In the genomic region with DNA sequence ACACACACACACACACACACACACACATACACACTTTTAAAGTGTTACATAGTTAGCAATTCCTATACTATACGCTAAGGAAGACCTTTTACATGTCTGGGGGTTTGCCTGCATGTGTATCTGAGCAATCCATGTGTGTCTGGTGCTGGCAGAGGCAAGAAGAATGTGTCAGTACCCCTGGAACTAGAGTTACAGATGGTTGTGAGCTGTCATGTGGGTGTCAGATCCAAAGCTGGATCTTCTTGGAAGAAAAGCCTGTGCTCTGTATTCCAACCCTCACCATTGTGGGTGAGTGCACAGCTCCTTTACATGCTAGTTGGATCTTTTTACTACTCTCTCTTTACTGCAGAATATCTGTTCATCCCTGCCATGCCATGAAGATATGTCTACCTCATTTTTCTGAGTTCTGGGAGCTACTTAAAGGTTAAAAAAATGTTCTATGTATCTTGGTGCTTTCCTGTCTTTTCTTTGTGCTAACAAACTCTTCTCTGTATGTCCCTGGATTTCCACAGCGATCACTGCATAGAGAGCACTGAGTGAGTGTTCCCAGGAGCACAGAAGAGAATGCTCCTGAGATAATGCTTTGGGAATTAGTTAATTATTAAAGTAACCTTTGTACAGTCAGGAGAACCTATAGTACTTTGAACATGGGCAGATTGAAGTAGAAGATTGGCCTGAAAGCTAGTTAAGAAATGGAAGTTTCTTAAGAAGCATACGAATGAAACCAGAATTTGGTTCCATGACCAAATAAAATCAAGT, we compare ENCODE assay signal across 18 mouse cellular contexts.
DNase-seq lines count a peak whose midpoint lies in the region; ATAC-seq and TF ChIP-seq lines count a peak whose summit lies in the region.
"Had no signal": no experiment of that assay in that cellular context is flagged by ENCODE, and none has a peak within 500 bp of the region (broad histone marks: within the 10 kb centered on the region; RNA-seq: fewer than 3 reads in every experiment).

No protein-coding gene starts in this region.

- peak overlapping the region; percentile 25; the same call in 1 of the 2 replicates for H3K27ac ChIP-seq in layer of hippocampus, adult 2 months
- H3K27ac ChIP-seq in intestine, postnatal 0 days (ENCODE audit: low read depth, low read length): no peak overlapping the region
- no peak overlapping the region for H3K27ac ChIP-seq in stomach, embryonic 14.5 days (ENCODE audit: low read length)
- H3K27ac ChIP-seq in hindbrain, embryonic 10.5 days: no peak overlapping the region
- H3K27ac ChIP-seq: forebrain, embryonic 12.5 days; hindbrain, embryonic 14.5 days; limb, embryonic 15.5 days had no signal

- whole genome bisulfite sequencing in intestine, postnatal 0 days: 51% methylated on average over 3 of the region's 3 CpGs
- 78% methylated on average over 3 of the region's 3 CpGs for WGBS in stomach, embryonic 14.5 days
- 85% methylated on average over 3 of the region's 3 CpGs for WGBS in hindbrain, embryonic 10.5 days

- no peaks in the 10 kb centered on the region for H3K27me3 ChIP-seq in intestine, postnatal 0 days (replicated peaks; ENCODE audit: control insufficient read depth, insufficient read depth, low read length)
- H3K27me3 ChIP-seq in stomach, embryonic 14.5 days (ENCODE audit: control insufficient read depth, insufficient read depth, low read length): no peaks in the 10 kb centered on the region
- no peaks in the 10 kb centered on the region for H3K27me3 ChIP-seq in hindbrain, embryonic 10.5 days (ENCODE audit: insufficient read depth, poor library complexity, severe bottlenecking)
- H3K27me3 ChIP-seq: forebrain, embryonic 12.5 days; limb, embryonic 15.5 days had no signal

- H3K36me3 ChIP-seq in intestine, postnatal 0 days (ENCODE audit: control insufficient read depth, insufficient read depth): no peaks in the 10 kb centered on the region
- no peaks in the 10 kb centered on the region for H3K36me3 ChIP-seq in stomach, embryonic 14.5 days (ENCODE audit: control insufficient read depth, insufficient read depth, low read length)
- no peaks in the 10 kb centered on the region for H3K36me3 ChIP-seq in hindbrain, embryonic 10.5 days
- H3K36me3 ChIP-seq: forebrain, embryonic 12.5 days; limb, embryonic 15.5 days had no signal

- no peak overlapping the region for H3K4me3 ChIP-seq in layer of hippocampus, adult 2 months
- no peak overlapping the region for H3K4me3 ChIP-seq in intestine, postnatal 0 days (ENCODE audit: low read depth, low read length)
- H3K4me3 ChIP-seq in stomach, embryonic 14.5 days (ENCODE audit: low read depth, low read length): no peak overlapping the region
- H3K4me3 ChIP-seq in hindbrain, embryonic 10.5 days: no peak overlapping the region
- H3K4me3 ChIP-seq: forebrain, embryonic 12.5 days; limb, embryonic 15.5 days had no signal

- no peak for TF ChIP-seq CTCF in layer of hippocampus, adult 2 months (conservative IDR thresholded peaks at IDR 0.05)
- TF ChIP-seq CTCF in intestine, postnatal 0 days (IDR thresholded peaks at IDR 0.05; ENCODE audit: low read depth): no peak

- H3K9me3 ChIP-seq in intestine, postnatal 0 days (ENCODE audit: control insufficient read depth): no peaks in the 10 kb centered on the region
- no peaks in the 10 kb centered on the region for H3K9me3 ChIP-seq in stomach, embryonic 14.5 days (ENCODE audit: control insufficient read depth, low read depth, low read length)
- no peaks in the 10 kb centered on the region for H3K9me3 ChIP-seq in hindbrain, embryonic 10.5 days
- H3K9me3 ChIP-seq: forebrain, embryonic 12.5 days; limb, embryonic 15.5 days had no signal

- H3K9ac ChIP-seq in intestine, postnatal 0 days (ENCODE audit: low read depth, low read length): no peak overlapping the region
- H3K9ac ChIP-seq in stomach, embryonic 14.5 days (replicated peaks; ENCODE audit: low read depth, low read length): no peak overlapping the region
- H3K9ac ChIP-seq: forebrain, embryonic 12.5 days; hindbrain, embryonic 14.5 days; limb, embryonic 15.5 days had no signal

- ATAC-seq in frontal cortex, adult (ENCODE audit: low TSS enrichment): peak; percentile 94
- peak; percentile 95 for ATAC-seq in intestine, postnatal 0 days
- peak; percentile 78; the same call in 1 of the 2 replicates for ATAC-seq in stomach, embryonic 14.5 days (ENCODE audit: insufficient number of reproducible peaks, insufficient read depth, low FRiP score, low read depth)

- H3K4me2 ChIP-seq in intestine, postnatal 0 days (replicated peaks; ENCODE audit: low read depth): no peak overlapping the region
- H3K4me2 ChIP-seq in stomach, embryonic 14.5 days (replicated peaks; ENCODE audit: low read depth, low read length): no peak overlapping the region
- H3K4me2 ChIP-seq: forebrain, embryonic 12.5 days; hindbrain, embryonic 14.5 days; limb, embryonic 15.5 days; midbrain, embryonic 11.5 days had no signal

- DNase-seq in frontal cortex, postnatal 14 days (ENCODE audit: low spot score in 2 of 2): no peak
- DNase-seq in layer of hippocampus, adult 2 months (ENCODE audit: low spot score in 2 of 2): peak; percentile 15 to 28
- DNase-seq in layer of hippocampus, postnatal 14 days (ENCODE audit: low spot score in 2 of 2): no peak
- DNase-seq in cerebellum, postnatal 25 days: no peak
- DNase-seq in hindbrain, embryonic 10.5 days (ENCODE audit: low spot score): no peak
- DNase-seq: adrenal gland, postnatal 25 days; cerebellum, adult 9-11 months; embryo, embryonic 11 days; gastrocnemius, postnatal 10 days; heart, postnatal 10 days; thymus, postnatal 25 days had no signal

- no peaks in the 10 kb centered on the region for H3K4me1 ChIP-seq in intestine, postnatal 0 days (replicated peaks; ENCODE audit: control insufficient read depth, insufficient read depth, low read length)
- H3K4me1 ChIP-seq in stomach, embryonic 14.5 days (ENCODE audit: control insufficient read depth, insufficient read depth, low read length): no peaks in the 10 kb centered on the region
- no peaks in the 10 kb centered on the region for H3K4me1 ChIP-seq in hindbrain, embryonic 10.5 days (replicated peaks)
- H3K4me1 ChIP-seq: forebrain, embryonic 12.5 days; limb, embryonic 15.5 days had no signal

Comparison
In these comparisons a context has a peak if more than half of its experiments do, and no peak if none do; other contexts are left out.
1. DNase-seq: peak in layer of hippocampus, adult 2 months (2 of 2); none in frontal cortex, postnatal 14 days (0 of 2), layer of hippocampus, postnatal 14 days (0 of 2), cerebellum, postnatal 25 days (0 of 2) and hindbrain, embryonic 10.5 days (single experiment).
2. Peak in every context shown above with its lines, with median percentiles within 50 percentile points of each other: ATAC-seq.